Mouse (Mus musculus) frontal cortex, adult 2 months (tissue): ENCODE data around the gene Tmem199. TPM values are rescaled to one million over a fixed set of nuclear protein-coding genes. Genes with fewer than 3 reads are reported as not detected.
"Not testable (repeated sequence)": the region's sequence is repeated elsewhere in the genome, so short reads cannot be mapped to it uniquely, and the experiment has no call there.

Experiments
- DNase-seq, 2 experiments: peaks; one replicate each; pipeline ENCODE4 v3.0.0; 2022; ENCODE audit warnings: low spot score in 1 of 2; ENCODE audit errors: extremely low spot score in 1 of 2
- polyA plus RNA-seq: library from polyadenylated mRNA; depleted of rRNA; stranded (reverse); fragments of >200 nt; gene quantifications from 2 replicates; pipeline ENCODE4 v1.2.3, GENCODE M21; 2012; rRNA removed

Tmem199 gene
- 51.4 and 56.6 TPM in 2 replicates for polyA plus RNA-seq

DNA sequence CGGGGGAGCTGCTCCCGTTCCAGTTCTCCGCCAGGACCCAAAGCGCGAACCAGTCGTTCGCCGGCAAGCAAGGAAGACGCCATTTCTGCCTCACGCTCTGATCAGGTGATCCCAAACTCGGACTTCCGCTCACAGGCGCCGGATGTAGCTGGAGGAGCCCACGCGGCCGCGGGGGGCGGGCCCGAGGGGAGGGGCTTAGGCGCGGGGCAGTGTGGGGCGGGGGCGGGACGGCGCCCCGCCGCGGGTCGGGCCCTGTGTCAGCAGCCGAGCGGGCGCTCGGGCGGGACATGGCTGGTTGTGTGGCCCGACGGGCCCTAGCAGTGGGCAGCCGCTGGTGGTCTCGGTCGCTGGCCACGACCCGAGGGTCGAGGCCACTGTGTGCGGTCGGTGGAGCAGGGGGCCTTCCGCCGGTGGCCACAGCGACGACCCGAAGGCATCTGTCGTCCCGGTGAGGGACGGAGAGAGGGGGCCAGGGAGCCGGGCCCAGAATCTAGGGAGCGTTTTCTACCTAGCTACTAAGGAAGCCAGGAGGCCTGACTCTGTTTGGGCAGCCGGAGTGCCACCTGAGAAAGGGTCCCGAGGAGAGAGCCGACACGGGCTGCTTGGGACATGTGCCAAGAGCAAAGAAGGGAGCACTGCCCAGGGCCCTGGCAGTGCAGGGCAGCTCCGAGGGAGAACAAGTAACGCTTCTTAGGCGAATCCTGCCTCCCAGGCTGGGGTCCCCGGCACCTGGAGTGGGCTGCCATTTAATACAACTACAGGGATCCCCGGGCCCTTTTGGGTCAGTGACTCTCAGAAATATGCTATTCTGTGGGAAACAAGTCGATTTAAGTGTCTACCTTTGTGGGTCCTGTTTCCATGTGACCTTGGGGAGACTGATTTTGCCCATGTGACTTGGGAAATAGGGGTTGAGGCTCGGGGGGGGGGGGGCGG lies at the start of gene Tmem199, which contains the start of gene Poldip2:
Gene Tmem199 (minus strand): TSS at position 148 of the 933 bp plus-strand sequence.
Gene Poldip2 (plus strand): TSS at position 169 of the 933 bp plus-strand sequence.
- DNase-seq = peak; percentile 81 to 90

DNA sequence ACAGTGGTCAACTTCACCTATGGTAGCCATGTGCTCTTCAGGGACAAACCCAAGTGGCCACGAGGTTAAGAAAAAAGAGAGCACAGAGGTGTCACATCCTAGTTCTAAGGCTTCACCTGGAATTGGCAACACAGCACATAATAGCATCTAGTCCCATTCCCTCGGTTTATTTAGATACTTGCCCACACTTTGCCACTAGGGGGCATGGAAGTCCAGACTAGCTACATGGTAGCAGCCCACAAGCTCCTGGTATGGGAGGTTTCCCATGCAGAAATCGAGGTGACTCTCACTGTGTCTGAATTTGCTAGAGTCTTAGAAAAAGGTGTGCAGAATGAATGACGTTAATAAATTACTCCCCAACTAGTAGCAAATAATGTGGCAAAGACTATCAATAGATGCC lies 48.5 kb upstream of the Tmem199 start:
- peak; percentile 76 to 94 for DNase-seq

DNA sequence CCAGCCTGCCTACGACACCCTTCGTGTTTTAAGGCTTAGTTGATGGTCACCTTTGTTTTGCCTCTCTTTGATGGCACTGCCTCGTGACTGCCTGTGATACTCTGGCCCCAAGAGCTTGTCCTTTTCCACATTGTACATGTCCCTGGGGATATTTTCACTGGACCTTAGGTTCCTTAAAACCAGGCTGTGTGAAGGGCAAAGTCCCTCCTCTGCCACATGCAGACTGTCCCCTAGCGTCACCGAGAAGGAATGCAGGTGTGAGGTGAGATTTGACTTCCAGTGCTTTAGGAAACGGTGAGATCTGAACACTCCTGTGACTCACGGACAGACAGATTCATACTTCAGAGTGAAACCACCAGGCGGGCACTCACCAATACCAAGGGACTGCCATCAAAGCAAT lies 45.3 kb upstream of the Tmem199 start:
- no peak for DNase-seq

DNA sequence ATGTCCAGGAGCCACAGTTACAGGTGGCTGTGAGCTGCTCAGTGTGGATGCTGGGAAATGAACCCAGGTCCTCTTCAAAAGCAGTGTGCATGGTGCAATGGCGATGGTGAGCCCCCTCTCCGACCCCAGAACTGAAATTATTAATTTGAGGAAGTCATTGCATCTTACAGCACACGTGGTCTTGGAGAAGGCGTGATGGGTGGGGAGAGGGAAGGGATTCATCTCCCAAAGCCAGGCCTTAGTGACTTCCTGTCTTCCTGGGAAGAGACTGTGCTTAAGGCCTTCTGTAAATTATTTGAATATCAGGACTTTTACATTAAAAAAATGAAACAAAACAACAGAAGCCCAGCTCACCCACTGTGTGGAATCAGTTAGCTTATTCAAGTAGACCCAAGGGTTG lies 44.1 kb upstream of the Tmem199 start:
- DNase-seq = no peak

DNA sequence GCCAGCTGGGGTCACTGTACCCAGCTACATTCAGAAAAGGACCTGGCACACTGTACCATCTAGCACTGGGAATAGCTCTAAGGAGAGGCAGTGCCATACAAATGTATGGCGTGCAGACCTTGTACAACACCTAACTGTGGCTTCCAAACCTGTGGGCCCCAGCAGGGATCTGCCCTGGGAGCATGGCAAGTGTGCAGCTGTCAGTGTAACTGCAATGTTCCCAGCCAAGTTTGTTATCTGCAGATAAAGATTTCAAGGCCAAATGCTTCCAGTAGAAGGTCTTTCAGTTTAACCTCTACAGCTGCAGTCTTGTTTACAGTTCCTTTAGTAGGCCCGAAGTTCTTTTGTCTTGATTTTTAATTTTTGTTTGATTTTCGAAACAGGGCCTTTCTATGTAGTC lies 43.7 kb upstream of the Tmem199 start:
- no peak for DNase-seq

DNA sequence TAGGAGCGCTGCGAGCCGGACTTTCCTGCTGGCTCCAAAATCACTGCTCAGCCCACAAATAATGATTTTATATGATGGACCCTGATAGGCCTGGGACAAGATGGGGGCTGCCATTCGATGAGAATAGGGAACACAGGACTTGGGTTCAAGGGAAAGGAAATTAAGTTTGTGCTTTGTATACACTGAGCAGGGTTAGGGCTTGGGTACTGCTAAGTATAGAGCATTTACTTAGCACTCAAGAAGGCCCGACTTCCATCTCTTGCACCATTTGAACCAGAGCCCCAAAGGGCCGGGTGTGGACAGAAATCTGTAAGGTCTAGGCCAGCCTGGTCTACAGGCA lies 39.1 kb upstream of the Tmem199 start:
- no peak for DNase-seq

DNA sequence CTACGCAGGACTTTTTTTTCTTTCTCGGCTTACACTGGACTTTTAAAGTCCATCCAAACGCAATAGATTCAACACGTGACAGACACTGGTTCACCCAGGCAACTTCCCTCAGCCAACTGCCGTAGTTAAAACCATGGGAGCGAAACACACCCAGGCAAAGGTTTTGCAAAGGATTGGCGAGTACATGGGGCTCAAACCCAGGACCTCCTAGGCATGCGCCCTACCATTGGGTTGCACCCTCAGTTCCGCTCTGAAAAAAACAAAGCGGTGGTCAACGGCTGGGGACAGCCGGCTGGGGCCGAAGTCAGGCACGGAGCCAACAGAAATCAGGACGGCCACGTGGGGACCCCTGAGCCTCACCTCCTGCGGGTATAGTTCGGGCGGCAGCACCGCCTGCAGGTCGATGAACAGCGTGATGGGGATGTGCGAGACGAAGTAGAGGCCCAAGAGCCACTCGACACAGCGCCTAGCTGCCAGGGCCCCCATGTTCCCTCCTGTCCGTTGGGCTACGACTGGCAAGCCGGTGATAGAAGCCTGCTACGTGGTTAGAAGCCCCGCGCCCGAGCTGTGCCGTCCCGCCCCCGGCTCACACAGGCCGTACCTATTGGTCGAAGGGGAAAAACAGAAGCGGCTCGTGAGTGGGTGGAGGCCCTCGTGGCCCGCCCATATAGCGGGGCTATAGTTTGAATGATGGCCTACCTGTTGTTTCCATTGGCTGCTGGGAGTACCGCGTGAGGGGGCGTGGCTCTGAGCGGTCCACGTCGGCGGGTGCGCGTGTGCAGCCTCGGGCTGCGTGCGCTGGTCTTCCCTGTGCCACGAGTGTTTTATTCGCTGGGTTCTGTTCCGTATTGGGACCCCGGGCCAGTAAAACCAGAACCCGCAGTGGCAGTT lies 38.4 kb upstream of the Tmem199 start, which contains the start of gene Tmem97:
Gene Tmem97 (minus strand): TSS at position 610 of the 891 bp plus-strand sequence.
- peak; percentile 96 to 97 for DNase-seq

DNA sequence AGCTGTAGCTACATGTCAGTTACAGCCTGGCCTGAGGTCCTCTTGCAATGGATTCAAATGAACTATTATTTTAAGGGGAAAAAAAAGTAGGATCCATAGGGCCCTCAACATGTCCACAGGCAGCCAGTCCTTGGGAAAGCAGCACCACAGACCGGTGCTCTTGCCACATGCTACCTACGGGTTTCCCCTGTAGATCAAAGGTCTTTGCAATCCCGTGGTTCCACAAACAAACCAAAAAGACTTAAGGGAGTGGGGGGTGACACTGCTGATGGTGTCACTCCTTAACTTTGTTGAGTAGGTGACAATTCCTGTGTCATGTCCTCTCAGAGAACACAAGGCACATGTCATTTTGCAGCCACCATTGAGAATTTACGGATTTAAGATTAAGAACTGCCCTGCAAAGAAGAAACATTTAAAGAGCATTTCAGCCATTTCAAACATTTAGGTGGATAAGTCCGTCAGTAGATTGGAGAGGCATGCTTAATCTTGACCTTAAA lies 37.6 kb upstream of the Tmem199 start:
- no peak for DNase-seq

DNA sequence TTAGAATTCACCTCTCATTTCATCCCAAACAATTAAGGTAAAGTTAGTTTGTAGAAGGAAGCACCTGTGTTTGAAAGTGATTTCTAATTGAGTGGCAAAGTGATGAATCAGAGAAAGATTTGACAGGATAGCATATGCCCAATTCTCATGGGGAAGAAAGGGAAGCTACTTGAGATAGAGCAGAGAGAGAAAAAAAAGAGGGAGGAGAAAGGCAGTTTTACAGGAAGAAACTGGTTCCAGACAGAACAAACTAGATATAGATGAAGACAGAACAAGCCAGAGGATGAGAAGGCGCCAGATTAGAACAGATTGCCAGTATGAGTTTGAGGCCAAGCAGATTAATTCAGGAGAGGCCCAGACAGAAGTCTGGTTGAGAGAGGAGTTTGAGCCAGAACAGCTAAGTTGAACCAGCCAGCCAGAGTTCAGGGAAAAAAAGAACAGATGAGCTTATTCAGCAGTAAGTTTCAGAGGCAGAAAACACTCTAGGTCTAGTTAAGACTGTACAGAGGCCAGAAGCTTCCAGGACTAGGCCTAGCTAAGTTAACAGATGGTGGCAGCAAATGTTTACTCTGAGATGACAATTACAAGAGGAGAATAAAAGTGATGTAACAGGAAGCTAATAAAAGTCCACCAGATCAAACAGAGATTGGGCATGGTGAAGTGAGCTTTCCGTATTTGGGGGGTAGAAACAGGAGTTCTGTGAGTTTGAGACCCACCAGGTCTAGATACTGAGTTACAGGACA lies 35.9 kb upstream of the Tmem199 start:
- DNase-seq = no peak

DNA sequence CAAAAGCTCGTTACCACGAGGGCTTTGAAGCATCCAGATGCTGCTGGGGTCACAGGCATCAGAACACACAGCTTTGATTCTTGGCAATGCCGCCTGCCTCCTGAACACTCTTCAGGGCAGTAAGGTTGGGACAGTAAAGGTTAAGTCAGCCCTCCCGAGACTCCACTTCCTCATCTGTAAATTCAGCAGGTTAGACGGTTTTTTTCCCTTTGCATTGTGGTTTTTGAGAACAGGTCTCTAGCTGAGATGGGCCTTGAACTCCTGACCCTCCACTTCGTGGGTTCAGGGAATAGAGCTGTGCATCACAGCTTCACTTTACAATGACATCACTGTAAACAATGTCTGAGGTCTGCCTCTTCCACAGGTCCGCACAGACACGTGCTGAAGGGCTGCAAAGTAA lies 33.2 kb upstream of the Tmem199 start:
- no peak for DNase-seq

DNA sequence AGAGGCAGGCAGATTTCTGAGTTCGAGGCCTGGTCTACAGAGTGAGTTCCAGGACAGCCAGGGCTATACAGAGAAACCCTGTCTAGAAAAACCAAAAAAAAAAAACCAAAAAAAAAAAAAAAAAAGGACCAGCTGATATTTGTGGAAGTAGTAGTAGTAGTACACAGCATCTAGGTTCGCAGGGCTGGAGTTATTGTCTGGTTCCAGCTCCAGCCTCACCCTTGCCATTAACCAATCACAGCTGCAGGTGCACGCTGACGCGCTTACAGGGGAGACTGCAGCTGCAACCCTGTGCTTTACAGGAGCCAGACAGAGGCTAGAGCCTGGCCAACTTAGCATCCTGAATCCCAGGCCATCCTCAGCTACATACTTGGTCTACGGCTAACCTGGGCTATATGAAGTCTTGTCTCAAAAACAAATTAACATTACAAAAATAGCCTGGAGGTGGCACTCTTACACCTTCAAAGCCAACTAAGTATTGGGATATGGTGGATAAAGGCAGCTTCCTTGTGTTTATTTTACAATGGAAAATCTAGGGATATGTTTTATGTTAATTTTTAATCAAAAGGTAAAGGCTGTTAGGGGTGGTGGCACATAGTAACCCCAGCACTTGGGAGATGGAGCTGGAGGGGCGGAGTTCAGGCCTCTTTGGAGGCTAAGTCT lies 32.6 kb upstream of the Tmem199 start:
- DNase-seq = no peak

DNA sequence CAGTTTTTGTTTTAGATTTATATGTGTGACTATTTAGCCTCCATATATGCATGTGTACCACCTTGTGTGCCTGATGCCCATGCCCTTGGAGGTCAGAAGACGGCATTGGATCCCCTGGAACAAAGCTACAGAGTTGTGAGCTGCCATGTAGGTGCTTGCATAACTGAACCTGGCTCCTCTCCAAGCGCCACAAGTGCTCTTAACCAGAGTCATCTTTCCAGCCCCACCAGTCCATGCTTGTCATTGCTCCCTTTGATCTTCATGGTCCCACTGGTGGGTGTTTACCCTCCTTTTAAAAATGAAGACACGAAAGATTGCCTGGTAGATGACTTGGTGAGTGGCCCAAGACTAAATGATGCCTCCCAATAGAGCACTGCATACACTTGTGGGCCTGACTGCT lies 28.4 kb upstream of the Tmem199 start:
- no peak for DNase-seq

DNA sequence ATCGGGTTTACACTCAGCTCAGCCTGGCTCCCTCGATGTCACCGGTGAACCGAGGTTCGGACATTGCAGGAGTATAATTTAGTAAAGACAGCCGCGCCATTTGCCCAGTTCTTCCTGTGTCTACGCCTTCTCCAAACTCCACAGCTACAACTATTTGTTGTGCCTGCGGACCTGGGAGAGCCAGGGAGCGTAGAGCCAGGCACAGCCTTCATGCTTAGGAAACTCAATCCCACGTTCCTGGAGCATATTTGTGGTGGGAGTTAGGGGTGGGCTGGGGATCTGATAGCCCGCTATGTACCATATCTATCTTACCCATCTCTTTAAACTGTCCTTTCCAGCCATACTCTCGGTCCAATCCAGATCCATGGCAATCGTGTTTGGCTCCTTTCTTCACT lies 24.7 kb upstream of the Tmem199 start:
- no peak for DNase-seq

DNA sequence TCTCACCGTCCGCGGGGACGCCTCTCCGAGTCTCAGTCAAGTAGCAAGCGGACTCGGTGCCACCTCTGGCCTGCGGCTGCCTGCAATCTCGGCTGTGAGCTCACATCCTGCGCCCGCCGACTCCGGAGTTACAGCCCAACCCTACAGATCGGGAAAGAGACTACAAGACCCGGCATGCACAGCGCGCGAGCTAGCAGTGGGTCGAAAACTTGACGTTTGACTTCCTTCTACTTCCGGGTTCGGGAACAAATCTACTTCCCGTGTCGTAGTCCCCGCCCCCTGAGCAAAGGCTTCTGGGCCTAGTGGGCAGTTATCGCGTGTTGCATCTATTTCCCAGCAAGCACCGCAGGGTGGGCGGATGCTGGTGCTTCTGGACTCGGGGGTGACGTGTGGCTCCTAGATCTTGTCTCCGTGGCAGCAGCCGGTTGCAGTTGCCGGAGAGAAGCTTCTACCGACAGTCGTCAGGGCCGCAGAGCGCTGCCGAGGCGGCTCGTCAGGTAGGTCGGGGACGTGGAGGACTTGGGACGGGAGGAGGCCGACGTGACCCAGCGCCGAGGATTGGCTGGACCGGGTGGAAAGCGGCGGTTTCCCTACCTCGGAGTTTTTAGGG lies 24.2 kb upstream of the Tmem199 start, which contains the start of the genes Tnfaip1 and Ift20:
Gene Tnfaip1 (minus strand): TSS at position 253 of the 610 bp plus-strand sequence.
Gene Ift20 (plus strand): TSS at position 282 of the 610 bp plus-strand sequence.
- DNase-seq = peak; percentile 98 to 99

DNA sequence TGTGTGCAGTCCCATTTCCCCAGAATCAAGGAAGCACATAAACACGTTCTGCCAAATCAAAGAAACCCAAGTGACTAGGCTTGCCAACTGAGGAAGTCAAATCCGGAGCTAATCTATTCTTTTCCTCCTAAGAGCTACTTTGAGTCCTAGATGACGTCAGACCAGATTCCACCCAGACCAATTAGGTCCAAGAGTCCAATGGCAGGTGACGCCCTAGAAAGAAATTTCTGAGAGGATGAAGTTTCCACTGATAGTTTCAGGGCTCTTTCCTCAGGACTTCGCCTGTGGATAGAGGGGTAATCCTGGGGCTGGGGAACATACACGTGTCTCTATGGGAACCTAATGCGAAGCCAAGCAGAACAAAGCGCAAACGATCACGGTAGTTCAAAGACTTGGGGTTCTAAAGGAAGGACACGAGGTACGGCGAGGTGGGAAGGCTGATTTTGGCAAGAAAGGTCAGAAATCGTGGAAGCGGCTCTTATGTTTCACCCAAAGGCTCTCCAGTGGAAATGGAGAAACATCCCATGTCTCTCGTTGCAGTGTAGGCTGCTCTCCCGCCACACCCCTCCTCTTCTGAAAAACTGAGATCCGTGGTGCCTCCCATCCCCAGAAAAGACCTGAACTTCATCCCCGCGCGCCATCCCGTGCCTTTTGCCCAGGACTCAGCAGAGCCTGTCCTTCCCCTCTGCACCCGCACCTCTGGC lies 23.6 kb upstream of the Tmem199 start:
- DNase-seq = peak in 1 of 2 experiments; percentile 43

DNA sequence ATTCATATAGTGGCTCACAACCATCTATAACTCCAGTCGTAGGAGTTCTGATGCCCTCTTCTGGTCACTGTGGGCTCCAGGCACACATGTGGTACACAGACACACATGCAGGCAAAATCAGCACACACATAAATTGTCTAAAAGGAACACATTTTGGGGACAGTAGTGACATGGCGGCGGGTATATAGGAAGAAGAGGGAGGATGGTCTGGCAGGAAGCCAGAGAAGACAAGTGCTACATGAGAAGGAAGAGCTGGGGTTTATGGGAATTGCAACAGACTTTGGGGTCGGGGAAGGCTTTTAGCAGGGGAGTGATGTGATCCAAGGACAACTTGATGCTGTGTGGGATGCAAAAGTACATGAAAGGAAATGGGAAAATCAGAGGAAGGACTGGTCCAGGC lies 22.5 kb upstream of the Tmem199 start:
- no peak for DNase-seq

DNA sequence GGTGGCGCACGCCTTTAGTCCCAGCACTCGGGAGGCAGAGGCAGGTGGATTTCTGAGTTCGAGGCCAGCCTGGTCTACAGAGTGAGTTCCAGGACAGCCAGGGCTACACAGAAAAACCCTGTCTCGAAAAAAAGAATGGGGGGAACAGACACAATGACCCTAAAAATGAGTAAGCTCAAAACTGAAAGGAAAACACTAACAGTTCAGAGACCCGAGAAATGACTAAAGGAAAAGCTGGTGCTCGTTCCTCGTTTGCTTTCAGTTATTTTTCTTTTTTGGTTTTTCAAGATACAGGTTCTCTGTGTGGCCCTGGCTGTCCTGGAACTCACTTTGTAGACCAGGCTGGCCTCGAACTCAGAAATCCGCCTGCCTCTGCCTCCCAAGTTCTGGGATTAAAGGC lies 19.5 kb upstream of the Tmem199 start:
- not testable (repeated sequence) for DNase-seq

DNA sequence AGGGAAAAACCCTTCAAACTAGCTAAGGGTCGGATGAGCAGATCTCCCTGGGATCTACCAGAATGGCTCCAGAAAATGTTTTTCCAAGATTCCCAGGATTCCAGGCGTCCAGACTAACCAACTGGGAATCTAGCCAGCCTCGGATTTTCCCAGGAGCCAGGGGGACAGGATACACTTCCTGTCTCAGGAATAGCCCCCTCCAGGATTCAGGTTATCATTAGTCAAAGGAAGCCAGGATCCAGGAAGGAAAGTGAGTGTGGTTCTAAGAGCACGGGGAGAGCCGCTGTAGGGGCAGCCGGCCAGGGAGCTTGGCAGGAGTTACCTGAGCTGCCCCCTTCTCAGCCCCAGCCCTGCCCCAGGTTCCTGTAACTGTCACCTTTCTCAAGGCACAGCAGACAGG lies 19.1 kb upstream of the Tmem199 start:
- no peak for DNase-seq

DNA sequence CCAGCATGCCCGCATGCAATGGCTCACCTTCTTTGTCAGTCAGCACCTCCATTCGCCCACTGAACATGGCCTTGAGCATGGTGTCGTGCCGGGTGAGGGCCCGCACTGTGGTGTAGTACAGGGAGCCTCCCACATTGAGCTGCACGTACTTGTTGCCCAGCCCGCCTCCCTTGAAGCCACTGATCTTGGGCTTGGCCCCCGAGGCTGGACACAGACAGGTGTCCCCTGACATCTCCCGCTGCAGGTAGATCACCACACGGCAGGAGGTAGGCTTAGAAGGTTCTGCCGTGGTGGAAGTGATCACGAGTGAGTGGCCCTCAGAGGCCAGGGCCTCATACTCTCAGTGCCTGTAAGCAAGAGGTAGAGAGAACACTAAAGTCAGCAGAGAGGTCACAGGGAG lies 18.0 kb upstream of the Tmem199 start:
- no peak for DNase-seq
